Mouse (Mus musculus): ENCODE measurements around the gene Tmem145. TPM values are rescaled to one million over a fixed set of nuclear protein-coding genes. Genes with fewer than 3 reads are reported as not detected.

The Tmem145 gene
- polyA plus RNA-seq (2014; fragmentation: Illumina TruSeq; extraction: RNeasy Lipid Tissue Mini Kit (QIAGEN cat#74804); ENCODE audit: low read depth, low replicate concordance), result not detected

GRCm38 (mm10) chr7:25305956-25306613, at the start of gene Tmem145:
Gene Tmem145, plus strand, starts transcription at chr7:25306106.

GRCm38 (mm10) chr7:25267301-25267750, 38.6 kb upstream of the Tmem145 start, which contains the start of gene Cic:
Gene Cic, plus strand, starts transcription at chr7:25267704.

GRCm38 (mm10) chr7:25297454-25298325, 8.2 kb upstream of the Tmem145 start, which contains the start of gene Pafah1b3:
Gene Pafah1b3, minus strand, starts transcription at chr7:25297986.

GRCm38 (mm10) chr7:25301063-25301462, 4.8 kb upstream of the Tmem145 start, which contains the start of gene Prr19:
Gene Prr19, plus strand, starts transcription at chr7:25301411.

GRCm38 (mm10) chr7:25316532-25317445, 10.9 kb downstream of the Tmem145 start, which contains the start of gene Megf8:
Gene Megf8, plus strand, starts transcription at chr7:25317164.

Other genes with a start within 250 kb of the Tmem145 start
- gene Grik5, start 233.8 kb upstream of the Tmem145 start, polyA plus RNA-seq (2014; fragmentation: Illumina TruSeq; extraction: RNeasy Lipid Tissue Mini Kit (QIAGEN cat#74804); ENCODE audit: low read depth, low replicate concordance), result 0.32 TPM
- gene Zfp574, start 233.5 kb upstream of the Tmem145 start, polyA plus RNA-seq (2014; fragmentation: Illumina TruSeq; extraction: RNeasy Lipid Tissue Mini Kit (QIAGEN cat#74804); ENCODE audit: low read depth, low replicate concordance), result 0.42 TPM
- gene Pou2f2, start 126.4 kb upstream of the Tmem145 start, polyA plus RNA-seq (2014; fragmentation: Illumina TruSeq; extraction: RNeasy Lipid Tissue Mini Kit (QIAGEN cat#74804); ENCODE audit: low read depth, low replicate concordance), result 0.32 TPM
- gene Dedd2, start 85.5 kb upstream of the Tmem145 start, polyA plus RNA-seq (2014; fragmentation: Illumina TruSeq; extraction: RNeasy Lipid Tissue Mini Kit (QIAGEN cat#74804); ENCODE audit: low read depth, low replicate concordance), result 0.45 TPM
- 0.58 TPM for gene Zfp526, start 84.7 kb upstream of the Tmem145 start, polyA plus RNA-seq (2014; fragmentation: Illumina TruSeq; extraction: RNeasy Lipid Tissue Mini Kit (QIAGEN cat#74804); ENCODE audit: low read depth, low replicate concordance)
- 6.8 TPM for gene Gsk3a, start 68.3 kb upstream of the Tmem145 start, polyA plus RNA-seq (2014; fragmentation: Illumina TruSeq; extraction: RNeasy Lipid Tissue Mini Kit (QIAGEN cat#74804); ENCODE audit: low read depth, low replicate concordance)
- gene Erf, start 55.3 kb upstream of the Tmem145 start, polyA plus RNA-seq (2014; fragmentation: Illumina TruSeq; extraction: RNeasy Lipid Tissue Mini Kit (QIAGEN cat#74804); ENCODE audit: low read depth, low replicate concordance), result 1.3 TPM
- gene Cic, start 38.4 kb upstream of the Tmem145 start, polyA plus RNA-seq (2014; fragmentation: Illumina TruSeq; extraction: RNeasy Lipid Tissue Mini Kit (QIAGEN cat#74804); ENCODE audit: low read depth, low replicate concordance), result 5.7 TPM
- gene Pafah1b3, start 8.1 kb upstream of the Tmem145 start, polyA plus RNA-seq (2014; fragmentation: Illumina TruSeq; extraction: RNeasy Lipid Tissue Mini Kit (QIAGEN cat#74804); ENCODE audit: low read depth, low replicate concordance), result 0.69 TPM
- not detected for gene Prr19, start 4.7 kb upstream of the Tmem145 start, polyA plus RNA-seq (2014; fragmentation: Illumina TruSeq; extraction: RNeasy Lipid Tissue Mini Kit (QIAGEN cat#74804); ENCODE audit: low read depth, low replicate concordance)
- gene Megf8, start 11.1 kb downstream of the Tmem145 start, polyA plus RNA-seq (2014; fragmentation: Illumina TruSeq; extraction: RNeasy Lipid Tissue Mini Kit (QIAGEN cat#74804); ENCODE audit: low read depth, low replicate concordance), result 0.29 TPM
- gene Cnfn, start 63.6 kb downstream of the Tmem145 start, polyA plus RNA-seq (2014; fragmentation: Illumina TruSeq; extraction: RNeasy Lipid Tissue Mini Kit (QIAGEN cat#74804); ENCODE audit: low read depth, low replicate concordance), result not detected
- 0.69 TPM for gene Lipe, start 92.6 kb downstream of the Tmem145 start, polyA plus RNA-seq (2014; fragmentation: Illumina TruSeq; extraction: RNeasy Lipid Tissue Mini Kit (QIAGEN cat#74804); ENCODE audit: low read depth, low replicate concordance)
- not detected for gene Cxcl17, start 106.8 kb downstream of the Tmem145 start, polyA plus RNA-seq (2014; fragmentation: Illumina TruSeq; extraction: RNeasy Lipid Tissue Mini Kit (QIAGEN cat#74804); ENCODE audit: low read depth, low replicate concordance)
- gene Ceacam1, start 171.5 kb downstream of the Tmem145 start, polyA plus RNA-seq (2014; fragmentation: Illumina TruSeq; extraction: RNeasy Lipid Tissue Mini Kit (QIAGEN cat#74804); ENCODE audit: low read depth, low replicate concordance), result 193 TPM
- gene Ceacam2, start 233.8 kb downstream of the Tmem145 start, polyA plus RNA-seq (2014; fragmentation: Illumina TruSeq; extraction: RNeasy Lipid Tissue Mini Kit (QIAGEN cat#74804); ENCODE audit: low read depth, low replicate concordance), result not detected